In genomic region chr6:70773769-70774168, GRCm38 (mm10) we compare ENCODE assay signal across 20 mouse cellular contexts. TPM values are rescaled to one million over a fixed set of nuclear protein-coding genes. Genes with fewer than 3 reads are reported as not detected.
A peak's percentile ranks its signal among the peaks of the same experiment; 100 is the strongest.
DNase-seq lines count a peak whose midpoint lies in the region; ATAC-seq and TF ChIP-seq lines count a peak whose summit lies in the region.
"Had no signal": no experiment of that assay in that cellular context is flagged by ENCODE, and none has a peak within 500 bp of the region (broad histone marks: within the 10 kb centered on the region; RNA-seq: fewer than 3 reads in every experiment).

No protein-coding gene starts in this region.

- no peak for TF ChIP-seq CTCF in G1E (IDR thresholded peaks at IDR 0.05; ENCODE audit: low read depth, low read length)

- H3K9ac ChIP-seq in hindbrain, embryonic 14.5 days, result no peak overlapping the region
- H3K9ac ChIP-seq: forebrain, postnatal 0 days; liver, embryonic 13.5 days; midbrain, embryonic 13.5 days; neural tube, embryonic 12.5 days had no signal

- WGBS in hindbrain, embryonic 14.5 days, result 84% methylated on average over 5 of the region's 5 CpGs

- no peaks in the 10 kb centered on the region for H3K9me3 ChIP-seq in G1E (replicated peaks)
- H3K9me3 ChIP-seq in hindbrain, embryonic 14.5 days (ENCODE audit: control insufficient read depth, low read length), result no peaks in the 10 kb centered on the region
- H3K9me3 ChIP-seq in megakaryocyte, embryonic 14.5 days, result no peaks in the 10 kb centered on the region
- H3K9me3 ChIP-seq: liver, embryonic 13.5 days; midbrain, embryonic 13.5 days; neural tube, embryonic 12.5 days had no signal

- H3K27ac ChIP-seq in hindbrain, embryonic 14.5 days, result peak overlapping the region; percentile 12; the same call in 1 of the 2 replicates
- H3K27ac ChIP-seq: liver, embryonic 13.5 days; midbrain, embryonic 13.5 days; neural tube, embryonic 12.5 days had no signal

- no peaks in the 10 kb centered on the region for H3K27me3 ChIP-seq in G1E (ENCODE audit: insufficient read depth, low read length)
- H3K27me3 ChIP-seq in hindbrain, embryonic 14.5 days (ENCODE audit: control insufficient read depth, insufficient read depth, low read length), result no peaks in the 10 kb centered on the region
- no peaks in the 10 kb centered on the region for H3K27me3 ChIP-seq in megakaryocyte, embryonic 14.5 days (replicated peaks)
- H3K27me3 ChIP-seq: liver, embryonic 13.5 days; midbrain, embryonic 13.5 days; neural tube, embryonic 12.5 days had no signal

- H3K4me2 ChIP-seq in hindbrain, embryonic 14.5 days (replicated peaks), result no peak overlapping the region
- H3K4me2 ChIP-seq: heart, embryonic 11.5 days; liver, embryonic 13.5 days; midbrain, embryonic 13.5 days; neural tube, embryonic 12.5 days had no signal

- DNase-seq in kidney, adult 18-20 months, result peak; percentile 43
- no peak for DNase-seq in kidney, postnatal 4 days
- DNase-seq in G1E (ENCODE audit: low spot score), result no peak
- no peak for DNase-seq in hindbrain, embryonic 14.5 days (ENCODE audit: low spot score)
- no peak for DNase-seq in c-Kit-positive CD71-positive TER-119-positive erythroid progenitor cells, embryonic 14.5 days (ENCODE audit: low spot score)
- no peak for DNase-seq in embryo, embryonic 9.5 days (ENCODE audit: extremely low spot score)
- DNase-seq: cerebellum, adult 8-10 months; embryo, embryonic 11 days; forebrain, postnatal 0 days; gastrocnemius, postnatal 10 days; heart, postnatal 36 days; liver, embryonic 13.5 days; spleen, adult 18-20 months; thymus, postnatal 36 days had no signal

- peaks cover 88% of the 10 kb centered on the region for H3K36me3 ChIP-seq in G1E (replicated peaks)
- peaks cover 63% of the 10 kb centered on the region for H3K36me3 ChIP-seq in hindbrain, embryonic 14.5 days (replicated peaks; ENCODE audit: control insufficient read depth, insufficient read depth)
- peaks cover 91% of the 10 kb centered on the region for H3K36me3 ChIP-seq in megakaryocyte, embryonic 14.5 days (replicated peaks; ENCODE audit: low read length)

- peak; percentile 46; the same call in 1 of the 2 replicates for ATAC-seq in G1E (ENCODE audit: extremely low read depth, insufficient number of reproducible peaks, low FRiP score, poor library complexity, severe bottlenecking)
- ATAC-seq in hindbrain, embryonic 14.5 days (ENCODE audit: low FRiP score), result no peak
- ATAC-seq: activated CD4-positive, CD25-positive, alpha-beta regulatory T cell, adult 4 months; lung, postnatal 0 days had no signal

- H3K4me1 ChIP-seq in G1E (ENCODE audit: insufficient read depth, low read depth, low read length), result peaks cover 25% of the 10 kb centered on the region
- no peaks in the 10 kb centered on the region for H3K4me1 ChIP-seq in hindbrain, embryonic 14.5 days (replicated peaks; ENCODE audit: control insufficient read depth, insufficient read depth, low read length)
- H3K4me1 ChIP-seq in megakaryocyte, embryonic 14.5 days, result peaks cover 56% of the 10 kb centered on the region
- H3K4me1 ChIP-seq: midbrain, embryonic 13.5 days; neural tube, embryonic 12.5 days had no signal

- H3K4me3 ChIP-seq in G1E (ENCODE audit: low read depth, low read length), result no peak overlapping the region
- H3K4me3 ChIP-seq in hindbrain, embryonic 14.5 days (replicated peaks; ENCODE audit: low read length), result no peak overlapping the region
- H3K4me3 ChIP-seq in megakaryocyte, embryonic 14.5 days (replicated peaks), result peak overlapping the region; percentile 12
- H3K4me3 ChIP-seq: liver, embryonic 13.5 days; midbrain, embryonic 13.5 days; neural tube, embryonic 12.5 days had no signal

RNA-seq across cellular contexts. Expression of gene Rpia, which starts 18.3 kb away (rescaled TPM):
- total RNA-seq in G1E (2014; fragmentation: Nextera tagmentation) (28.2 and 41.5 TPM in 2 replicates), G1E (2017) (105 and 128 TPM in 2 replicates)
- polyA plus RNA-seq in G1E (2012), result 18.5 and 25.8 TPM in 2 replicates
- 2.6 and 2.9 TPM in 2 replicates for polyA plus RNA-seq in hindbrain, embryonic 14.5 days (2014; fragmentation: Nextera tagmentation; extraction: Ambion mirVana)
- polyA plus RNA-seq in megakaryocyte, embryonic 14.5 days (2012; ENCODE audit: insufficient read depth, low replicate concordance), result 7.0 and 25.9 TPM in 2 replicates
